Mouse (Mus musculus): Measurements from ENCODE around the gene Sbf1.

Sbf1 gene

DNA sequence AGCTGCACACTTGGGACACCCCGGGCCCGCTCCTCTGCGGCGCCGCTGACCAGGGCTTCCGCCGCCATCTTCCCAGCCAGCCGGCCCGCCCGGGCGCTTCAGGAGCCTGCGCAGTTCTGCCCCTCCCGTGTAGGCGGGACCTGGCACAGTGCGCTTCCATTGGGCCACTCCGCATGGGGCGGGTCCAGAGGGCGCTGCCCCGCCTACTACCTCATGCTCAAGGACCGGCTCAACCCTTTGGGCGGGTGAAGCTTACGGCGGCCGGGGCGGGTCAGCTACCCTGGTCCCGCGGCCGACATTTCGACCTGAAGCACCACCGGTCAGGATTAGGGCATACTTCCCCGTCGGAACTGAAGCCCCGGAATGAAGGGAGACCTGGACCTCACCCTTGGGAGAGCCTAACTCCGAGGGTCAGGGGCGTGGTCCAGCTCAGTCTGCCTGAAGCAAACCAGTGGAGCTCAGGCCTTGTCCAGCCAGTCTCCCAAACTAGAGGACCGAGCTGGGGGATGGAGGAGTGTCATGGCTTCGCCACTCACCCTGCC is at the start of gene Sbf1:
Gene Sbf1 (minus strand): TSS at position 122 of the 542 bp plus-strand sequence.
- DNase-seq (ENCODE audit: low spot score in 2 of 2) = peak; percentile 94 to 98

DNA sequence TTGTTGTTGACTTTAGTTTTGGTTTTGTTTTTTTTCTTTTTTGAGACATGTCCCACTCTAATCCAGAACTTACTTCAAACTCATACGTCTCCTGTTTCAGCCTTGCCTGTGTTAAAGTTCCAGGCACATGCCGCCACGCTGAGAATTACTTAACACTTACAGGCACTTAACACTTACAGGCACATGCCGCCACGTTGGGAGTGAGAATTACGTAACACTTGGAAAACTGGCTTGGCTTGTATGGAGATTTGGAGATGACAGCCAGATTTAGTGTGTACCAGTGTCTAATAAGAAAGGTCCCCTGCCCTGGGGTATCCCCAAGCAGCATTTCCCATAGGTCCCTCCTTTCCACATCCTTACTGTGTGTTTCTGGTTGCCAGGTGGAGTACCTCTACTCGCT is 47.9 kb upstream of the Sbf1 start:
- no peak for DNase-seq (ENCODE audit: low spot score in 2 of 2)

DNA sequence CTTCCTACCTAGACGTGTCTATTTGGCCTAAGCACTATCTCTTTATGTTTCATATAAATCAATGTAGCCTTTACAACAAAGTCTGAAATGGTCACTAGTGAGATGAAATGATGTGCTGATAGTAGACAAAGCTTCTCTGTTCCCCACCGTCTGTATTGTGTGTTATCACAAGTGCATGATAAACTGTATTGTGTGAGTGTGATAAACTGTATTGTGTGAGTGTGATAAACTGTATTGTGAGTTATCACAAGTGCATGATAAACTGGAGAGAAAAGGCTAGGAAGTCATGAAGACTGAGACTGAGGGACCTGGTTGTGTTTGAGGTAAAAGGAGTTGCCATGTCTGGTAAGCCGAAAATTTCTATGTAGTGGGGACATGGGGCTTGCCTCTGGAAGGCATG is 43.7 kb upstream of the Sbf1 start:
- DNase-seq (ENCODE audit: low spot score in 2 of 2) = no peak

DNA sequence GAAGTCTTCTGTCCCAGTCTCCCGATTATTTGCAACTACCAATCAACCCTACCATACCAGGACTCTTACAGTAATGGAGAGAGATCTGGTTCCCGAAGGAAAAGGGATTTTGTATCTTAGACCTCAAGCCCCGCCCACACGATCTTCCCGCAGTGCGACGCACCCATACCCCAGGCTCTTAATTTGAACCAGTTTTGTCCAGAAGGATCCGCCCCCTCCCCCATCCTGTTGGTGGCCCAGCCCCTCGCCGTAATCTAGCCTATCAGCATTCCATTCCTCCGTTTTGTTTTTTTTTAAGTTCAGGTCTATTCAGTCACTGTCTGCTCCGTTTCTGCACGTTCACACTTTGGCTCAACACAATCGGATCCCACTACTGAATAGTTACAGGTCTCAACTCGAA is 41.3 kb upstream of the Sbf1 start:
- peak in 1 of 2 experiments; percentile 41 for DNase-seq (ENCODE audit: low spot score in 2 of 2)

DNA sequence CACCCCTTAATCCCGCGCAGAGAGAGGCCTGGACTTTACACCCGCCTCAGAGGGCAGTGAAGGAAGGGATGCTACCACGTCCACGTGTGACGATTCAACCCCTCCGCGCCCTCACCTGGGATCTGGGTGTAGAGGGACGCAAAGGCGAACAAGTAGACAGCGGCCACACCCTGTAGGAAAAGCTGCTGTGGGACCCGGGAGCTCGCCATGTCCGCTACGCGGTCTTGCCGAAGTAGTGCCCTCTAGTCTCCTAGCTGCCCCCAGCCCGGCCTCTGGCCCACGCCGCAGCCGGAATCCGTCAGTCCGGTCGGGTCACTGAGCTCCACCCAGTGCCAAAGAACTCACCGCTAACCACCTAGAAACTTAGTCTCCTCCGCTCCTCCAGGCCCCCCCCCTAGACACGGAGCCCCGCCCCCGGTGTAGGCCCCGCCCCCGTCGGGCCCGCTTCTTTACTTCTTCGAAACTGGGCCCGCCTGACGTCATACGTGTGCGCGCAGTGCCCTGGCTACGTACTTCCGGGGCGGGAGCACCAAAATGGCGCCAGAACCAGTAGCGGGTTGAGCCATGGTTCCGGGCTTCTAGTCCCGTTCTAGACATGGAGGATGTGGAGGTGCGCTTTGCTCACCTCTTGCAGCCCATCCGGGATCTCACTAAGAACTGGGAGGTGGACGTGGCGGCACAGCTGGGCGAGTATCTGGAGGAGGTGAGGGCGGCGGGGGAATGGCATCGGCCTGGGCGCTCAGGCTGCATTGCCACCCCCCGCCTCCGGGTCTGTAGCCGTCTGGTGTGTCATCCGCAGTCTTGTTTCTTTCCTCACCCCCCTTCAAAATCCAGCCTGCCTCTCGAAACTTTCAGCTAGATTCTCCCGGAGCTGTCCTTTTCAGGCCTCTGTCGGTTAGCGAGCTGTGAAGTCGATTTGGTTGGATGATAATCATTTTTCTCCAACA is 40.4 kb upstream of the Sbf1 start, which contains the start of the genes Lmf2 and Ncaph2:
Gene Lmf2 (minus strand): TSS at position 419 of the 947 bp plus-strand sequence.
Gene Ncaph2 (plus strand): TSS at position 479 of the 947 bp plus-strand sequence.
- DNase-seq (ENCODE audit: low spot score in 2 of 2) = peak; percentile 94 to 96

DNA sequence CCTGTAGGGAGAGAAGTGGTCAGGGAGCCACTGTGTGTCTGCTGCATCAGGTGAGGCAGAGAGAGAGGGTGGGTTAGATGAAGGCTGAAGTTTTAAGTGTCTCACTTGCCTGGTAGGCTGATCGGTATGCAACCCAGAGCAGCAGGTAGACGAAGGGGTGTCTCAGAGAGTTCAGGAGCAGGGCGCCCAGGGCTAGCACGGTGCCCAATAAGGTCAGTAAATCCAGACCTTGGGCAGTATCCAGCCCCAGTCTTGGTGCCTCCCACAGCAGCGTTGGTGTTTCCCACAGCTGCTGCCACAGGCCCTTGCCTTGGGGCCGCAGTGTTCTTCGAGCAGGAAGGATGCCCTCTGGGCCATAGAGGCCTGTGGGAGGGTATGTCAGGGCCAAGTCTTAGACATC is 39.3 kb upstream of the Sbf1 start:
- DNase-seq (ENCODE audit: low spot score in 2 of 2) = no peak

DNA sequence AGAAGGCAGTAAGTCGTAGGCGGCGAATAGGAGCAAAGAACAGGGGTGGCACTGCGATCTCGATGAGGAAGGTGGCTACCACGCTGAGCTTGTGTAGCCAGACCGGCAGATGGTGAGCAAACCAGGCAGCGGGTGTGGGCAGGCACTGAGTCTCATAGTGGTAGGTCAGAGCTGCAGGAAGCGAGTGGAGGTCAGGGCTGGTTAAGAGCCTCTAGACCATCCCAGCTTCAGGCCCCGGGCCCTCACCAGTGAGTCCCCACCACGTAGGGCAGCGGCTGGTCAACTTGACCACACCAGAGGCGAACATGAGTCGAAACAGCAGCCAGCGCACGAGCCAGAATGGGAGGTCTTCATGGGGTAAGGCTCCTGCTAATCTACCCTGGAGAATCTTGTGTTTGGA is 38.7 kb upstream of the Sbf1 start:
- no peak for DNase-seq (ENCODE audit: low spot score in 2 of 2)

DNA sequence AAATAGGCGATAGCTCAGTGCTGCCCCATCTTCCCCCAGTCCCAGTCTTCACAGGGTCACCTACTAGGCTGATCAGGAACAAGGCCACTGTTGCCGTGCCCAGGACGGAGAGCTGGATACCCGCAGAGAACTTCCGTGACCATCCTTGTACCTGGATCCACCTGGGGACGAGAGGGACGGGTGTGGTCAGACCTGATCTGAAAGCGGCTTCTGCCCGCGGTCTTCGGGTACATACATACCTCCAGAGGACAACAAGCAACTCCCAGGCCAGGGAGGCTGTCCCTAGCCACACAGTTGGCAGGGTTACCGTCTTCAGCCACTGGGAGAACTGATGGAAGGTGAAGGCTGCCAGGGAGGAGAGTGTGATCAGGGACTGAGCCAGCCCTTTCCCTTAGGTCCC is 37.7 kb upstream of the Sbf1 start:
- no peak for DNase-seq (ENCODE audit: low spot score in 2 of 2)

DNA sequence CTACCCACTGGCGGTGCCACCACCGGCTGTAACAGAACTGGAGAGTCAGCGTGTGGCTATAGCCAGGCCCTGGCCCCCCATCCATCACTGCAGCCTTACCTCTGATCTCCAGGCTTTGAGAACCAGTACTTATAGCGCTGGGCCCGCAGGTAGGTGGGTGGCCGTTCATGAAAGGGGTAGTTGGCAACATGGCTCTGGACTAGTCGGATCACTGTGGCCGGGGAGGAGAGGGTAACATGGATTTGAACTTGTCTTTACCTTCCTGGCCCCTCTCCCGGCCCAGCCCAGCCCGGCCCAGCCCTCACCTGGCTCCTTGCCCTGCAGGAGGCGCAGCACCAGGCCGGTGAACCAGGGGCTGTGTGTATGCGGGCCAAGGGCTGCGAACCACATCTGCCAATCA is 36.9 kb upstream of the Sbf1 start:
- no peak for DNase-seq (ENCODE audit: low spot score in 2 of 2)

DNA sequence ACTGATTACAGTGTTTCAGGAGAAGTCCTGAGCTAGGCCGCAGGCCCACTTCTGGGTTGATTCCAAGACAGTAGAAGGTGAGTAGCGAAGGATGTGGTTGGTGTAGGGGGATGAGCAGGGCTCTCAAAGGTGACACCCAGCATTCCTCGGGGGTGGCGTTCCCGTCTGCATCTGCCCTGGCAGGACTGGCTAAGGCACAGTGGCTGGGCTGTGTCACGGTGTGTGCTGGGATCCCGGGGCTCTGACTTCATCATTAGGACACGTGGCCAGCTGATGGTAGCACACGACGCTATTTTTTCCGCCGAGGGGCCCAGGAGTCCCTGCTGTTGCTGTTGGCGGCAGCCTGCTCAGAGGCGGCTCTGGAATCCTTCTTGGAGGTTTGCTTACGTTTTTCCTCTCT is 36.2 kb upstream of the Sbf1 start:
- no peak for DNase-seq (ENCODE audit: low spot score in 2 of 2)

DNA sequence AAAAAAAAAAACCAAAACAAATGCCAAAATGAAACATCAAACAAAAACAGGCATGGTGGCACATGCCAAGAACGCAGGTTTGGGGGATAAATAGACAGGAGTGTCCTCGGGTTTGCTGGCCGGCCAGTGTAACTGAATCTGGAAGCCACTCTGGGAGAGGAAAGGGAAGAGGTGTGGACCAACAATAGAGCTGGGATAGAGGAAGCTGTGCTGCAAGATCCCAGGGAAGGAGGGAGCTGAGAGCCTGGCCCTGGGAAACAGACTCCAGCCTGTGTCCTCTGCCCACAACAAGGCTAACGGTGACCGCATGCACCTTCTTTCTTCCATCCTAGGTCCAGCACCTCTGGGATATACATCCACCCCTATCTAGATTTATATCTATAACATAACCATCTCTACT is 35.3 kb upstream of the Sbf1 start:
- DNase-seq (ENCODE audit: low spot score in 2 of 2) = no peak

DNA sequence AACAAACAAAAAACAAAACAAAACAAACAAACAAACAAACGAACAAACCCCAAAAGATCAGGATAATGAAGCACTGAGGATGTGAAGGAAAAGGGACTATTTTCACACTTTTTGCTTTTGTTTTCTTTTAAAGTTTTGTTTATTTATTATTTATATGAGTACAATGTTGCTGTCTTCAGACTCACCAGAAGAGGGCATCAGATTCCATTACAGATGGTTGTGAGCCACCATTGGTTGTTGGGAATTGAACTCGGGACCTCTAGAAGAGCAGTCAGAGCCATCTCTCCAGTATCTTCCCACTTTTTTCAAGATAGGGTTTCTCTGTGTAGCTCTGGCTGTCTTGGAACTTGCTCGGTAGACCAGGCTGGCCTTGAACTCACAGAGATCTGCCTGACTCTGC is 28.2 kb upstream of the Sbf1 start:
- DNase-seq (ENCODE audit: low spot score in 2 of 2) = no peak

DNA sequence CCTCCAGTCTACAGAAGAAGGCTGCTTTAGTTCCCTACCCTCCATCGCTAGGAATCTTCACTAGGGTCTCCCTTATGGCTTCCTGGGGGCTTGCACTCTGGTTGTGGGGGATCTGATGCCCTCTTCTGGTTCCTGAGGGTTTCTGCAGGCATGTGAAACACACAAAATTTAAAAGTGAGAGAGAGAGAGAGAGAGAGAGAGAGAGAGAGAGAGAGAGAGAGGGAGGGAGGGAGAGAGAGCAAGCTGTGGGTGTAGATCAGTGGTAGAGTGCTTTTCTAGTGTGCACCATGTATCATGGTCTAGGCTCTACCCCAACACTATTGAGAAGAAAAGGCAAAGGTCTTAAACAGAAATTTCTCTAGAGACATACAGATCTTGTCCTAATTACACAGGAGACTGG is 26.6 kb upstream of the Sbf1 start:
- DNase-seq (ENCODE audit: low spot score in 2 of 2) = no peak

DNA sequence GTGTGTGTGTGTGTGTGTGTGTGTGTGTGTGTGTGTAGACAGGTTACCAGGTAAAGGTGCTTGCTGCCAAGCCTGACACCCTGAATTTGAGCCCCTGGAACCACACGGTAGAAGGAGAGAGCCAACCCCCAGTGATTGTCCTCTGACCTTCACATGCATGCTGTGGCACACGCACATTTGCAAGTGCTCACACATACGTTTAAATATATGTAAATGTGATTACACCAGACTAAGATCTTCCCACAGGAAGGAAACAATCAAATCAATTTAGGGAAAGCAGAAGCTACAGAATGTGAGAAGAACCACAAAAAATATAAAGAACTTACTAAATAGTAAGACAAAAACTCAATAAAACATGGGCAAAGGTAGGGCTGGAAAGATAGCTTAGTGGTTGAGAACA is 25.0 kb upstream of the Sbf1 start:
- no peak for DNase-seq (ENCODE audit: low spot score in 2 of 2)

DNA sequence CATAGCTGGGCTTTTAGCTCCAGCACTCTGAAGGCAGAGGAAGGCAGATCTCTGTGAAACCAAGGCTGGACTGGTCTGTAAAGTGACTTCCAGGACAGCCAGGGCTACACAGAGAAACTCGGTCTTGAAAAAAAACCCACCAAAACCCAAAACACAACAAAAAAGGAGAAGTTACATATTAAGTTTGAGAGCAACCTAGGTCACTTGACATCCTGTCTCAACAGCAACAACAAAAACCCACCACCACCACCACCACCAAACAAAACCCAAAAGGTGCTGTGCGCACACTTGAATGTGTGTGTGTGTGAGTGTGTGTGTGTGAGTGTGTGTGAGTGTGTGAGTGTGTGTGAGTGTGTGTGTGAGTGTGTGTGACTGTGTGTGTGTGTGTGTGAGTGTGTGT is 24.6 kb upstream of the Sbf1 start:
- no peak for DNase-seq (ENCODE audit: low spot score in 2 of 2)

DNA sequence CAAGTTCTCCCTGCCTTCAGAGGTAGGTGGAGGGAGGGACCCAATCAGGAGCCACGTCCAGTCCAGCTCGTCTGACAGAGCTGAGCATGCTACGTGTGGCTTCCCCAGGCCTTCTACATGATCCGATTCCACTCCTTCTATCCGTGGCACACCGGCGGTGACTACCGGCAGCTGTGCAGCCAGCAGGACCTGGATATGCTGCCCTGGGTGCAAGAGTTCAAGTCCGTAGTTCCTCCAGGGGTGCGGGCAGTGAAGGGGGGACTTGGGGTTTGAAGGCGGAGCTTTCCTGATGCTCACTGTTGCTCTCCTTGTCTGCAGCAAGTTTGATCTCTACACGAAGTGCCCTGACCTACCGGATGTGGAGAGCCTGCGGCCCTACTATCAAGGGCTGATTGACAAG is 21.3 kb upstream of the Sbf1 start:
- DNase-seq (ENCODE audit: low spot score in 2 of 2) = no peak

DNA sequence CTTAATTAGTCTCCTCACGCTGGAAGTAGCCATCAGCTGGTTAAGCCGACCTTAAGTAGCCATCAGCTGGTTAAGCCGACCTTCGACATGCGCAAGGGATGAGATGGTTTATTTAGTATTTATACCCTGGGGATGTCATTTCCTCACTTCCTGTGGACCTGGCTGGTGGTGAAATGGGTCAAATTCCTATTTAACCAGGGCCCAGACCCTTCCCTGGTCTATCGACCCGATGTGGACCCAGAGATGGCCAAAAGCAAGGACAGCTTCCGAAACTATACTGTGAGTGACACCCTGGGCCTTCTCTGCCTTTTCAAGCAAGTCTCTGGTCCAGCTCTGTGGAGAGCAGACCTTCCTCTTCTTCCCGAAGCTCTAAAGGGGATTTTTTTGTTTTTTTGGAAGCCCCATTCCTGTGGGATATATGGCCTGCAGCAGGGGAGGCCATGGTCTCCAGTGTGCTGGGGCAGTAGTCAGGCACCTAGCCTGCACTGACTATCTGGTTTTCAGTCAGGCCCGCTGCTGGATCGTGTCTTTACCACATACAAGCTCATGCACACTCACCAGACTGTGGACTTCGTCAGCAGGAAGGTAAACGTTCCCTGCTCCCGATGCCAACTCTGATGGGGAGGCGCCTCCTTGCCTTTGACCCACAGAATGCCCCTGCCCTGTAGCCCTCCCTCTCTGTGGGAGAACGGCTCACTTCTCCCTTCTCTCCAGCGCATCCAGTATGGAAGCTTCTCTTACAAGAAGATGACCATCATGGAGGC is 19.8 kb upstream of the Sbf1 start:
- no peak for DNase-seq (ENCODE audit: low spot score in 2 of 2)

DNA sequence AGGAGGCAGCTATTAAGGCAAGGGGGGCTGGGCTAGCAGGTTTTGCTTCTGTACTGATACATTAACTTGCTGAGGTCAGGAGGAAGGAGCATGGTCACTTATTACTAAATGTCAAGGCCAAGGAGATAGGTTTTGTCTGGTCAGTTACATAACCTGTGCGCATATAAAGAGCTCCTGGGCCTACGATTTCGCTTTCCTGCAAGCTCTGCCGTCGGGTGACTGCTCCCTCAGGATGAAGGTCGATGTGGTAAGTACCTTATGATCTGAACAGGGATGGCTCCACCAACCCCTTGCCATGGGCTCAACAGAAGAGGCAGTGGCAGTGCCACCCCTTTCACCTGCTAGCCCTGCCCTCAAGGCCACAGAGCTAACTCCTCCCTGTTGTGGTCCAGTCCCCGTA is 19.2 kb upstream of the Sbf1 start, which contains the start of gene Miox:
Gene Miox (plus strand): TSS at position 128 of the 400 bp plus-strand sequence.
- no peak for DNase-seq (ENCODE audit: low spot score in 2 of 2)

DNA sequence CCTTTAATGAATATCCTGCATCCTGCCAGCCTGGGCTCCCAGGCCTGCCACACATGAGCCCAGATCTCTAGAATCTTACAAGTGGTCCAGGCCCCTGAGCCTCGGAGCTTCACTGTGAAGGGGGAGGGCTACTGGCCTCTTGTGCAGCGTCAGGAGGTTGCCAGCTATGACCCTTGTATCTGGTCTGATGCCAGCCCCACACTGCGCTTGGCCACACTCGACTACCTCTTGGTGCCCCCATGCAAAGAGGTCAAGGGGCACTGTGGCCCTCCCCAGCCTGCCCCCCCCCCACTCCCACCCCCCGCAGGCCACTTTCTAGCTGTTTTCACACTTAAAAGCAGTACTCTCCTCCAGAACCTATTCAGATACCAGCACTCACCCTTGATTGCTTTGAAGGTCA is 11.3 kb upstream of the Sbf1 start:
- no peak for DNase-seq (ENCODE audit: low spot score in 2 of 2)

DNA sequence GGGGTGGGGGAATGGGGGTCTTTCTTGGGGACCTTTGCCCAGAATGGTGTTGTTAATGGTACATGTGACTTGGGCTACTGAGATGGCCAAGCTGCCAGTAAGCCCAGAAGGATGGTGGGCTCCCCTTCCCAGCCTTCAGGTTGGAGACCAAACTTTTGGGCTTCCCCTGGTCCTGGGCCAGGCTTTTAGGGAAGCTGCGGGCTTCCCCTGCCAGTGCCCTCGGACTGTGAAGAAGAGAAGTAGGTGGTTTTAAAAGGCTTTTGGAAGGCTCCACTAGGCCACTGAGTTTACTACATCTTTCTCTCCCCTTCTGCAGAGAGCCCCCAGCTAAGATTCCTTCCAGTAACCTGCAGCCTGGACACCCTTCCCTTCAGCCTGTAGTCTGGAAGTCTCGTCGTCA is 8.5 kb upstream of the Sbf1 start:
- no peak for DNase-seq (ENCODE audit: low spot score in 2 of 2)

DNA sequence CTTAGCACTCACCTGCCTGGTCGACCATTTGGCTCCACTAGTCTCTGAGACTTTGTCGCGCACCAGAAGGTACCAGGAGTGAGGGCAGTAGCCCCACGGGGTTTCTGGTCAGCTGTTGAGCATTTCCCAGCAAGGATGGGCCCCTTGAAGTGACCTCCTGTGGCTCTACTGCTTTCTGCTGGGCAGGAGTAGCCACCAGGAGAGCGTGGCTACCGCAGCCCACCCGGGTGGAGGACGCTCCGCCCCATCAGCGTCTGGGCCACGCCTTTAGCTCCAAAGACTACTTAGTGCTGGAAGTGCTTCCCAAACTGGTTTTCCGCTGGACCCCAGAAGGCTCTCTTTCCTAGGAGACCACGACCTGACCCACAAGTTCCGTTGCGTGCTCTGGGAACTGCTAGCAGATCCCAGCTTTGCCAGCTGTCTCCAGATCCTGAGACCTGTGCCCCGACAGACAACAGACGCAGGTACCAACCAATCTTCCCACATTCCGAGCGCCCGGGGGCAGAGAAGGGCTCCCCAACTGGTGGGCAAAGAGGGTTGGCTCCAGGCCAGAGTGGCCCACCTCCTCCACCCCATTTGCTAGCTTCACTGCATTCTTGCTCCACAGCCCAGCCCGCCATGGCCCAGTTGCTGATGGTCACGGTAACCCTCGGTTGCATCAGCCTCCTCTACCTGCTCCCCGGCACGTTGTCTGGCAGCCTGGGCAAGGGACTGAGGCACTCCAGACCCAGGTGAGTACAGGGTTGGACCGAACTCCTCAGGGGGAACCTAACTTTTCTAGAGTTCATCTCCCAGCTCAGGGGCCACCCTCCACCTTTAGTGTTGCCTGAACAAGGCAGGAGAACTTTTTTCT is 7.8 kb upstream of the Sbf1 start, which contains the start of gene Adm2:
Gene Adm2 (plus strand): TSS at position 51 of the 853 bp plus-strand sequence.
- DNase-seq (ENCODE audit: low spot score in 2 of 2) = no peak
